Mouse (Mus musculus) midbrain, embryonic 11.5 days (tissue): ENCODE data around the gene Vrk3. TPM values are rescaled to one million over a fixed set of nuclear protein-coding genes. Genes with fewer than 3 reads are reported as not detected.

Experiments used
- ATAC-seq: fragments of 200-750 bp; cut with Nextera tagmentation; 2 replicates; pipeline ENCODE4 v1.8.0; 2017; ENCODE audit warnings: moderate TSS enrichment, moderate library complexity; ENCODE audit not compliant: low FRiP score
- DNase-seq: peaks from one replicate; pipeline ENCODE4 v3.0.0; 2015; ENCODE audit warnings: low spot score; ENCODE audit errors: missing footprints
- H3K27ac ChIP-seq: fragments of 300-500 bp; sonication (generic); 2 replicates; pipeline ENCODE4 v1.5.1; 2014; ENCODE audit warnings: low read depth, low read length
- H3K27me3 ChIP-seq: fragments of 300-500 bp; sonication (generic); 2 replicates; pipeline ENCODE4 v1.6.1; 2014; ENCODE audit warnings: mild to moderate bottlenecking, low read length, moderate library complexity, mixed read lengths; ENCODE audit not compliant: control insufficient read depth, insufficient read depth
- H3K36me3 ChIP-seq: fragments of 300-500 bp; sonication (generic); 2 replicates; pipeline ENCODE4 v1.6.1; 2014; ENCODE audit warnings: mild to moderate bottlenecking, low read length, moderate library complexity, mixed read lengths; ENCODE audit not compliant: control insufficient read depth, insufficient read depth
- H3K4me1 ChIP-seq: fragments of 300-500 bp; sonication (generic); 2 replicates; pipeline ENCODE4 v1.6.1; 2014; ENCODE audit warnings: low read length; ENCODE audit not compliant: control insufficient read depth, insufficient read depth
- H3K4me2 ChIP-seq: fragments of 300-500 bp; sonication (generic); 2 replicates; pipeline ENCODE4 v1.6.1; 2014; ENCODE audit warnings: mild to moderate bottlenecking, moderate library complexity
- H3K4me3 ChIP-seq: fragments of 300-500 bp; sonication (generic); 2 replicates; pipeline ENCODE4 v1.5.1; 2014; ENCODE audit warnings: low read depth, low read length
- H3K9ac ChIP-seq: fragments of 300-500 bp; sonication (generic); 2 replicates; pipeline ENCODE4 v1.6.1; 2014; ENCODE audit warnings: low read length
- H3K9me3 ChIP-seq: fragments of 300-500 bp; sonication (generic); 2 replicates; pipeline ENCODE4 v1.6.1; 2016; ENCODE audit warnings: low read length; ENCODE audit not compliant: control insufficient read depth
- WGBS: fragments of 180-500 bp; shearing (Covaris S2); extraction: QIAGEN DNeasy Blood & Tissue Kit; methylation state at CpG from one replicate; pipeline ENCODE4 v1.1.7; 2014; 5-methylcytosine and 5-hydroxymethylcytosine counted together
- polyA plus RNA-seq: library from polyadenylated mRNA; unstranded; fragments of >200 nt; fragmentation: Nextera tagmentation; extraction: Ambion mirVana; gene quantifications from 2 replicates; pipeline ENCODE4 v1.2.1, GENCODE M21; 2014

Gene Vrk3
- polyA plus RNA-seq, 1 experiment from 2014 or later: 41.7 TPM

DNA sequence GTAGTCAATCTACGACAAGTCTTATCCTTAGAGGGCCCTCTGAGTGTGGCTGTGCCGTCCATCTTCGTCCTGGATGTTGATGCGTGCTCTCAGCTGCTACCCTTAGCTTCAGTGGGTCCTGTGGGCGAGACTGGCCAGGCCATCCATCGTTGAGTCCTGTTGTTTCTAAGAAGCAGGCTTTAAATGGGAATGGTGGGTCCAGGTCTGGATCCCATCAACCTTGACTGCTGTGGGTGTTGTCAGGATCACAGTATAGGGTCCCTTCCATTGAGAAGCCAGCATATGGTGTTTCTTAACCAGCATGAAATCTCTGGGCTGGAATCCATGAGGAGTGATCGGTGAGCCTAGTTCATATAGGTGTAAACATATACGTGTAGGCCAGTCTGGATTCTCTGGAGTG is 31.9 kb downstream of the Vrk3 start:
- no peaks in the 10 kb centered on the region for H3K27me3 ChIP-seq
- no peak overlapping the region for H3K4me2 ChIP-seq
- H3K9me3 ChIP-seq: no peaks in the 10 kb centered on the region
- ATAC-seq: no peak
- H3K9ac ChIP-seq: no peak overlapping the region
- no peak for DNase-seq
- peaks cover 3% of the 10 kb centered on the region; the same call in 1 of the 2 replicates for H3K36me3 ChIP-seq
- no peaks in the 10 kb centered on the region for H3K4me1 ChIP-seq
- no peak overlapping the region for H3K4me3 ChIP-seq
- 85% methylated on average over 8 of the region's 8 CpGs for WGBS
- no peak overlapping the region for H3K27ac ChIP-seq

DNA sequence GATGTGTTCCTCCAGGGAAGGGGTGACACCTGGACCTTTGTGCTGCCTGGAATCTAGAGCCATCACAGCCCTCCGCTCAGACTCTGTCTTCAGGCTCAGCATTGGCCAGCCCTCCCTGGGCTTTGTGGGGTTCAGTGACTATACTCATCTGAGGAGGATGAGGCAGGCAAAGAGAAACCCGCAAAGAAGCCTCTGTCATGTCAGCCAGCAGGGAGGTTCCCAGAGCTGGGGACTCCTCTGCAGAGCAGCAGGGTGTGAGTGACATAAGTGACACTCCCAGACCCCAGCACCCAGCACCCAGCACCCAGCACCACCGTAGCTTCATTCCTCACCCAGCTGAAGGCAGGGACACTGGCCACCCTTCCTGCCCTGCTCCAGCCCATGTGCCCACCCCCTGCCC is 41.3 kb downstream of the Vrk3 start:
- DNase-seq: no peak
- Histone ChIP-seq H3K4me1 (no peaks in the 10 kb centered on the region), H3K9me3 (no peaks in the 10 kb centered on the region), H3K27me3 (no peaks in the 10 kb centered on the region), H3K9ac (no peak overlapping the region), H3K4me2 (no peak overlapping the region), H3K27ac (no peak overlapping the region), H3K4me3 (no peak overlapping the region), H3K36me3 (no peaks in the 10 kb centered on the region)
- no peak for ATAC-seq
- WGBS: 69% methylated on average over 3 of the region's 3 CpGs

GRCm38 (mm10) chr7:44790066-44790465 is 41.9 kb downstream of the Vrk3 start:
- ATAC-seq: no peak
- WGBS: 68% methylated on average over 4 of the region's 4 CpGs
- Histone ChIP-seq H3K36me3 (no peaks in the 10 kb centered on the region), H3K4me3 (no peak overlapping the region), H3K27me3 (no peaks in the 10 kb centered on the region), H3K9ac (no peak overlapping the region), H3K4me2 (no peak overlapping the region), H3K27ac (no peak overlapping the region), H3K4me1 (no peaks in the 10 kb centered on the region), H3K9me3 (no peaks in the 10 kb centered on the region)
- no peak for DNase-seq

DNA sequence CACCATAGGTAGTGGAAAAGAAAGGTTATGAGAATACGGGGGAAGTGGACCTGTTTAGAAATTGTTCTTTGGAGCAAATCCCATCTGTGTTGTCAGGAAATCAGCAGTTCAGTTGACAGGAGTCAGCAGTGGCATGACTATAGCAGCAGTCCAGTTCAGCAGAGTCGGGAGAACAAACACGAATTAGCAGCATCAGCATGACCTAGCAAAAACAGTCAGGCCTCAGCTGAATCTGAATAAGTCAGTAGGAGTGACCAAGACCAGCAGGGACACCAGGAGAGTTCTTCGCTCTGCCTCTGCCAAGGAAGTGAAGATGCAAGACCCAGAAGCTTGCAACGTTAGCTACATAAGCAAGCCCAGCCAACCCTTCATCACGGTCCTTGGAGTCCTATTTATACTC is 44.6 kb downstream of the Vrk3 start:
- no peak for ATAC-seq
- no peaks in the 10 kb centered on the region for H3K9me3 ChIP-seq
- H3K27me3 ChIP-seq: no peaks in the 10 kb centered on the region
- H3K4me1 ChIP-seq: no peaks in the 10 kb centered on the region
- 84% methylated on average over 6 of the region's 6 CpGs for WGBS
- DNase-seq: no peak
- no peak overlapping the region for H3K4me3 ChIP-seq
- H3K27ac ChIP-seq: no peak overlapping the region
- H3K36me3 ChIP-seq: no peaks in the 10 kb centered on the region
- no peak overlapping the region for H3K9ac ChIP-seq
- no peak overlapping the region for H3K4me2 ChIP-seq

DNA sequence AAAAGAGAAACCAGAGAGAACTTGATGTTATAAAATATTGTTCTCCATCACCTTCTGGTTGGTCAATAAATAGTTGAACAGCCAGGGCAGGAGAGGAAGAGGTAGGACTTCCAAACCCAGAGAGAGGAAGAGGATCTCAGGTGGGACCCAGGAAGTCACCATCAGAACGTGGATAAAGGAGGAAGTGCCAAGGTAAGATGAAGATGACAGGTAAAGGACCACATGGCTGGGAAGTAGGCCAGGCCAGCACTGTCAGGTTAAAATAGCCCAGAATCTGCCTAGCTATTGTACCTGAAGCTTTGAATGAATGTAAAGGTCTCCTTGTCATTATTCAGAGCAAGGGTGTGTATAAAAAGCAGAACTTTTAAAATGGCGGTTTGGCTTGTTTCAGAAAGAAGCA is 60.7 kb downstream of the Vrk3 start:
- no peak overlapping the region for H3K4me2 ChIP-seq
- no peak overlapping the region for H3K27ac ChIP-seq
- H3K4me1 ChIP-seq: no peaks in the 10 kb centered on the region
- no peaks in the 10 kb centered on the region for H3K27me3 ChIP-seq
- DNase-seq (no peak), ATAC-seq (no peak)
- H3K36me3 ChIP-seq: no peaks in the 10 kb centered on the region
- H3K4me3 ChIP-seq: no peak overlapping the region
- H3K9ac ChIP-seq: no peak overlapping the region
- no peaks in the 10 kb centered on the region for H3K9me3 ChIP-seq
- 80% methylated on average over 2 of the region's 2 CpGs for WGBS

GRCm38 (mm10) chr7:44809466-44809865 is 61.3 kb downstream of the Vrk3 start:
- Histone ChIP-seq H3K4me3 (no peak overlapping the region), H3K4me1 (peaks cover under 1% of the 10 kb centered on the region; the same call in 1 of the 2 replicates), H3K4me2 (no peak overlapping the region), H3K9me3 (no peaks in the 10 kb centered on the region), H3K9ac (no peak overlapping the region), H3K36me3 (no peaks in the 10 kb centered on the region), H3K27ac (no peak overlapping the region), H3K27me3 (no peaks in the 10 kb centered on the region)
- ATAC-seq (no peak), DNase-seq (no peak)
- 88% methylated on average over 3 of the region's 3 CpGs for WGBS

DNA sequence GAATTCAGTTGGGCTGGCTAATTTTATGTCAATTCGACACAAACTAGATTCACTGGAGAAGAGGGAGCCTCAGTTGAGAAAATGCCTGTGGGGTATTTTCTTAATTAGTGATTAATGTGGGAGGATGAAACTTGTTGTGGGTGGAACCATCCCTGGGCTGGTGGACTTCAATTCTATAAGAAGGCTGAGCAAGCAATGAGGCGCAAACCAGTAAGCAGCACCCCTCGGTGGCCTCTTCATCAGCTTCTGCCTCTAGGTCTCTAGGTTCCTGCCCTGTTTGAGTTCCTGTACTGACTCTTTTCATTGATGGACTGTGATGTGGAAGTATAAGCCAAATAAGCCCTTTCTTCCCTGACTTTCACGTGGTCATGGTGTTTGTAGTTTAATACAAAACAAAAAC is 62.2 kb downstream of the Vrk3 start:
- Histone ChIP-seq H3K27me3 (no peaks in the 10 kb centered on the region), H3K4me3 (no peak overlapping the region), H3K36me3 (no peaks in the 10 kb centered on the region), H3K9ac (no peak overlapping the region), H3K27ac (no peak overlapping the region), H3K9me3 (no peaks in the 10 kb centered on the region), H3K4me1 (peaks cover 9% of the 10 kb centered on the region), H3K4me2 (no peak overlapping the region)
- WGBS: 82% methylated on average over 4 of the region's 4 CpGs
- DNase-seq (no peak), ATAC-seq (no peak)

DNA sequence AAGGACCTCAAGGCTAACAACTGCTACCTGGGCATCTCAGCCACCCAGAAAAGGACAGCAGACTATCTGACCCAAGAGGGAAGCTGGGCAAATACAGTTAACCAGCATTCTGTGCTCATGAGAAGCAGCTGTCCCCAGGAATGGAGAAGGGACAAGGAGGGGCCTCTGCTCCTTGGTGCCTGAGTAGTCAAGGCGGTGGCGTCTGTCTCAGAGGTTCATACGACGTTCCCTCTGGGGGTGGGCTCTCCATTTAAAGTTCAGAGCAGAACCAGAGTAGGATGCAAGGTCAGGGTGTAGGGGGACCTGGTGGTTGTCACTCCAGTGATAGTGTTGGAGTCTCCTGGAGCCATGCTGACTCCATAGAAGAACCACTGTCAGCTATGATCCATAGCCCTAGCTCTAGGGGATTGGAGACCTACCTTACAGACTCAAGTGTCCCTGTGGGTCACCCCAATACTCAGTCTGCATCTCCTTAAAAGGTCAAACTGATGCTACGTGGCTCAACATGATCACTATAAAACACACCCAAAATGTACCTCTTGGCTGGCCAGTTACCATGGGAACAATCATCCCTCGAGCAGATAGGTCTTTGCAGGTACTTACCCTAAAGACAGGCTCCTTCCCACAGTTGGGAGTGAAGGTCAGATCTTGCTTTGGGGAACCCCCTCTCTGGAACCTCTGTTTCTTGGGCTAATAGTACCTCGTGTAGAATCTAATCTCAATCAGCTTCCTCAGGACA is 62.8 kb downstream of the Vrk3 start:
- Histone ChIP-seq H3K4me2 (no peak overlapping the region), H3K27ac (no peak overlapping the region), H3K9me3 (no peaks in the 10 kb centered on the region), H3K36me3 (no peaks in the 10 kb centered on the region), H3K27me3 (no peaks in the 10 kb centered on the region), H3K4me1 (peaks cover 9% of the 10 kb centered on the region), H3K9ac (no peak overlapping the region), H3K4me3 (no peak overlapping the region)
- 76% methylated on average over 7 of the region's 7 CpGs for WGBS
- DNase-seq: no peak
- ATAC-seq: no peak

DNA sequence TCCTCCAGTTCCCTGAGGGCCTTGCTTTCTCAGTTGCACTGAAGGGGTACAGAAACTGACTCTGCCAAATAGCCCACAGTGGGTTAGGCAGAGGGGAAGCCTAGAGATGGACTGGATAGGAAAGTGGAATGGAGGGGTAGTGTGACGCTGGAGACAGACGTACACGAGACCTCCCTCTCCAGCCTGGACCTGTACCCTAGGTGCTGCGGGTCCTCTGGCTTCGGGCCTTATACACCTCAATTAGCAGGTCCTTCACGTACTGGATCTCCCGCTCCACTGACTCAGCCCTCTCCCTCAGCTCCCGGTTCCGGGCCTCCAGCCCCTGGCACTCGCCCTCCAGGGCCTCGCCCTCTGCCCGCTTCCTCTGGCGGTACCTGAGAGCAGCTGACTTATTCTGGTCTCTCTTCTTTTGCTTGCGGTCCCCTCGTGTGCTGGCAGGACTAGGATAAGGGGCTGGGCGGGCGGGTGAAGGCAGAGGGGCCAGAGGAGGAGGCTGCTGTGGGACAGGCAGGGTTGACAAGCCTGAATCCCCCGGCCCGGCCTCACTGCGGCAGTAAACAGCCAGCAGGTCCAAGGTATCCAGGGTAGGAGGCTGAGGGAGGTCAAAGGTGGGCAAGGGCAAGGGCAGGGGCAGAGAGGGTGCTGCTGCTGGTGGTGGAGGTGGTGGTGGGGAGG is 64.6 kb downstream of the Vrk3 start:
- H3K27ac ChIP-seq: no peak overlapping the region
- no peaks in the 10 kb centered on the region for H3K27me3 ChIP-seq
- H3K9ac ChIP-seq: no peak overlapping the region
- H3K4me1 ChIP-seq: peaks cover 16% of the 10 kb centered on the region
- no peak overlapping the region for H3K4me3 ChIP-seq
- no peak for DNase-seq
- no peaks in the 10 kb centered on the region for H3K36me3 ChIP-seq
- no peak for ATAC-seq
- 90% methylated on average over 20 of the region's 20 CpGs for WGBS
- H3K4me2 ChIP-seq: no peak overlapping the region
- H3K9me3 ChIP-seq: no peaks in the 10 kb centered on the region
